Mouse (Mus musculus) right cerebral cortex, postnatal 25 days (tissue): Measurements from ENCODE around the gene Txndc12.

Experiments
- DNase-seq: peaks from one replicate; pipeline ENCODE4 v3.0.0; 2022

Gene Txndc12

GRCm38 (mm10) chr4:108847715-108848504 is 13.5 kb downstream of the Txndc12 start, which contains the start of gene Kti12:
Kti12 (plus strand) TSS chr4:108847785.
- peak; percentile 86 for DNase-seq

- no peak for DNase-seq
These were observed 14.1 kb downstream of the Txndc12 start, which contains the start of gene A730015C16Rik for GRCm38 (mm10) chr4:108848505-108848848. A730015C16Rik (minus strand) TSS chr4:108848619.

DNA sequence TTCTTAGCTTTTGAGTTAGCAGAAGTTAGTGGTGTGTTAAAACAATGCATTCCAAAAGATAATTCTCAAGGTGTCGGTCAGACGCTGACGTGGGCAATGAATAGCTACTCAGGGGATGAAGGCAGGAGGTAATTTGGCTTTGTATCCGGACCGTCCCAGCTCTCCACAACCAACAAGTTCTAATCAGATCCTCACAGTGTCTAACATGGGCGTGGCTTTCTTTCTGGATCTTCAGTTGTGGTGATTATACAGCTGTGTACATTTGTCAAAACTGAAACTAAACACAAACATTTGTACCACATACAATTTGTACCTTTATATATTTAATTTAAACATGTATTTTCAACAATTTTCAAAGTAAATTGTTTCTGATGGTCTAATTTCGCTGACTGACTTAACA is 32.4 kb downstream of the Txndc12 start:
- no peak for DNase-seq

DNA sequence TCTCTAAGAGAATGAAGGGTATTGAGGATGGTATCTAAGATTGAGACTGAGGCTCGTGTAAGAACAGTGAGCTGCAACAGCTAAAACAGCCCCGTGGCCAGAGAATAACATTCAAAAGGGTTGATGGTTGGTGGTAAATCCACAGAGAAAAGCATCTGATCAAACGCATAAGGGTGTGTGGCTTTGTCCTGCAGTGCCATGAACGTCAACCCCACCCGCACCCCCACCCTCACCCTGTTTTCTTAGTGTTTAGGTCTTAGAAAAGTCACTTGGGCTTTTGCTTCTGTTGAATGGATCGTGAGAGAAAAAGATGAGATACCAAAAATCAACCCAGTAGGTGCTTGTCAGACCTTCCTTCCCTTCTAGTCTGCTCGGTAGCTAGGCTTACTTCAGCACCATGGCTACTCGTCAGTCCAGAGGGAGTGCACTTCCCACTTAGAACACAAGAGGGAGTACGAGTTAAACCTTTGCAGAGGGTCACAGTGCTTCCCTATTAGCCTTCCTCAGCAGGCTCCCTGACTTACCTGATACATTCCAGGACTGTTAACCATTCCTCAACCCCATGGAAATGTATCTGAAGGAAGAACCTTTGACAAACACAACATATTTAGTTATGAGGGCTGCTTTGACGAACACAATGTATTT is 35.5 kb downstream of the Txndc12 start:
- DNase-seq = peak; percentile 82

- no peak for DNase-seq
These were observed 39.3 kb downstream of the Txndc12 start for GRCm38 (mm10) chr4:108873746-108874145.

- no peak for DNase-seq
These were observed 43.5 kb downstream of the Txndc12 start for GRCm38 (mm10) chr4:108877901-108878300.

- DNase-seq = peak; percentile 73
These were observed 44.8 kb downstream of the Txndc12 start, which contains the start of gene Rab3b for GRCm38 (mm10) chr4:108878963-108879822. Rab3b (plus strand) TSS chr4:108879063.

GRCm38 (mm10) chr4:108883815-108884214 is 49.4 kb downstream of the Txndc12 start:
- no peak for DNase-seq

DNA sequence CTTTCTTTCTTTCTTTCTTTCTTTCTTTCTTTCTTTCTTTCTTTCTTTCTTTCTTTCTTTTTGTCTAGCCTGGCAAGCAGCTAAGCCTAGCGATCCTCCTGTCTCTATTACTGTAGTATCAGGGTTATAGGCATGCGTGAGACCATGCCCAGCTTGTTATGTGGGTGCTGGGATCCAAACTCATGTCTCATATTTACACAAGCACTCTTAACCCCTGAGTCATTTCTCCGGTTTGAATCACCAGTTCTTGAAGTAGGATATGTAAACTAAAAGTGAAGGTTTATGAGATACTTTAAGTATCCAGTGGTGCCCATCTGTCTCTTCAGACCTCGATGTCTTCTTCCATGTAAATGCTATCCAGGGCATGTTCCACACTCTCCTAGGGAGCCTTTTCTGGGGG is 53.1 kb downstream of the Txndc12 start:
- no peak for DNase-seq

GRCm38 (mm10) chr4:108890876-108891275 is 56.5 kb downstream of the Txndc12 start:
- DNase-seq = no peak

DNA sequence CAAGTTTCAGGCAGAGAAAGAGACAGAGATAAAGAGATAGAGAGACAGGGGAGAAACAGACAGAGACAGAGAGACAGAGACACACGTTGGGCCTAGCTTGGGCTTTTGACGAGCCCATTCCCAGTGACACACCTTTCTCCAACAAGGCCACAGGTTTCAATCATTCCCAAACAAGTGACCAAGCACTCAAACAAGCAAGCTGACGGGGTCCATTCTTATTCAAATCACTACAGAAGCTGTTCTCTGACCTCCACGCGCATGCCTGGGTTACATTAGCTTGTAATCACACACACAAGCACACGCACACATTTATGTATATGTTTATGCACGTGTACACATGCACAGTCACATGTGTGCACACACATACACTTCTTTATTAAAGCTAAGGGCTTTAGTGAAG is 66.0 kb downstream of the Txndc12 start:
- DNase-seq = no peak

DNA sequence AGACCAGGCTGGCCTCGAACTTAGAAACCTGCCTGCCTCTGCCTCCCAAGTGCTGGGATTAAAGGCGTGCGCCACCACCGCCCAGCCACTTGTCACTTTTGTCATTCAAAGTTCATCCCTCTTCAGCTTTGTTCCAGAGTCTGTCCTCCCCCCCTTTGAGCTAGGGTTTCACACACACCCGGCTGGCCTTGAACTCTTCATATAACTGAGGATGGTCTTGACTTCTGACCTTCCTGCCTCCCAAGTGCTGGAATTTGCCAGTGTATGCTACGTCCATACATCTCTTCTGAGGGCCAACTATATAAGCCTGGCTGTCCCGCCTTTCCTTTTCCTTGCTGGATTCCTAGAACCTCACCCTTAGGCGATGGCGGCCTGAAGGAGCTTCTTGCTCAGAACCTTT is 68.5 kb downstream of the Txndc12 start:
- no peak for DNase-seq

DNA sequence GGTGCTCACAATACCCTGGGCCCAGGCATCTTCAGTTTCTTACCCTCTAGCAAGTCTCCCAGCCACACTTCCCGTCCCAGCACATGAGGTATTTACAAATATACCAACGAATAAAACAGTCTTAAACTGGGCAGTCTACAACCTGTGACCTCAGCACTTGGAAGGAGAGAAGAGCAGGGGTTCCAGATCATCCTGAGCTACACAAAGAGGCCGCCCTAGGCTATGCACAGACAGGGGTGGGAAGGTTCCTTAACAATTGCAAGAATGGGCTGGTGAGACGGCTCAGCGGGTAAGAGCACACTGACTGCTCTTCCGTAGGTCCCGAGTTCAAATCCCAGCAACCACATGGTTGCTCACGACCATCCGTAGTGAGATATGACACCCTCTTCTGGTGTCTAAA is 68.9 kb downstream of the Txndc12 start:
- DNase-seq = no peak

DNA sequence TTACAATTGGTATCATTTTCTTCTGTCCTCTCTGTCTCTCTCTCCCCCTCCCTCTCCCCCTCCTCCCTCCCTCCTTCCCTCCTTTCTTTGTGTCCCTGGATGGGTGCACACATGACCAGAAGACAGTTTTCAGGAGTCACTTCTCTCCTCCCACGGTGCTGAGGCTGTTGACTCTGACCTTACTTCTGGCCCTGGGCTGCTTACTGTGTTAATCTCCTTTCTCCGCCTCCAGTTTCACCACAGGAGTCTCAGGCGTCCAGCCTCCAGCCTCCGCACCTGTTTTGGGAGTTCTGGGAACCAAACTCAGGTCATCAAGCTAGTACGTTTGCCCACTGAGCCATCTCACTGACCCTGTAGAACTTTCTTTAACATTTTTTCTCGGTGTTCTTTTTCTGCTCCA is 69.7 kb downstream of the Txndc12 start:
- no peak for DNase-seq

GRCm38 (mm10) chr4:108904790-108905189 is 70.4 kb downstream of the Txndc12 start:
- no peak for DNase-seq

DNA sequence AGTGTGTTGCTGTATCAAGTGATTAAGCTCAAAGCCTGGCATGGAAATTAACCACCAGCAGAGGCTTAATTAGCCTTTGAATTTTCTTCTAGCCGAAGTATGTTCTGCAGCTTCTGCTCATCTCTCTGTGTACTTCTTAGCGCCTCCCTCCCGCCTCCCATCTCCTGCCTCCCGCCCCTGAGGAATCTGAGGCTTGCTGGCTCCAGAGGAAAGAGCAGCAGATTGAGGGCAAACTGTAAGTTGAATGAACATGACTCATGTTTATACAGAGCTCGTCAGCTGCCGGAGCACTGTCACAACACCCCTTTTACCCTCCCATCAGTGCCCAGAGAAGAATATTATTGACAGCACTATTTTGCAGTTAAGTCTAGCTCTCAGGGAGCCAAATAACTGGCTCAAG is 71.5 kb downstream of the Txndc12 start:
- peak; percentile 39 for DNase-seq

GRCm38 (mm10) chr4:108907475-108907874 is 73.1 kb downstream of the Txndc12 start:
- no peak for DNase-seq

DNA sequence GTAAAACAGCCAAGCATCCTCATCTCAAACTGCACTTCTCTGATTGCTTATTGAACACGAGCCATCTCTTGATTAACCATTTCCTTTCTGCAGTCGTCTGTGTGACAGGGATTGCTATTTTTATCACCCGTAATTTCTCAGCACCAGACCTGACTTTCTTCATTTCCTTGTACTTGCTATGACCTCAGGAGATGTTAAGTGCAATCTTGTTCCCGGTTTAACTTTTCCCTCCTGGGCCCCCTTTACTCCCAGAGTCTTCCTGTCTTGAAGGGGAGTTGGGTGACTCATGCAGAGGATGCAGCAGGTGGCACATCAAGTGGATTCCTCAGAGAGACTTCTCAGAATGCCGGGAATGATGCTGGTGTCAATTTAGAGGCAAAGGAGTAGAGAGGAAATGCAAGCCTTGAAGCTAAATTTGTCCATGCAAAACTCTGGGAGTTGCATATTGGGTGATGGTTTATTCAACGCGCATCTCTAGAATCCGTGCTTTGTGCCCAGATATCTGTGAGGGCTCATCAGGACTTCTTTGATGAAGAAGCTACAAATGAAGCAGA is 75.5 kb downstream of the Txndc12 start:
- no peak for DNase-seq
